Mouse (Mus musculus) ovary, postnatal 14 days (tissue): ENCODE results near the gene Chrm1.
A peak's percentile ranks its signal among the peaks of the same experiment; 100 is the strongest.
"Not testable (repeated sequence)": the region's sequence is repeated elsewhere in the genome, so short reads cannot be mapped to it uniquely, and the experiment has no call there.

ENCODE experiments used
- DNase-seq: peaks from one replicate; pipeline ENCODE4 v3.0.0; 2022; ENCODE audit warnings: low spot score

Gene Chrm1

DNA sequence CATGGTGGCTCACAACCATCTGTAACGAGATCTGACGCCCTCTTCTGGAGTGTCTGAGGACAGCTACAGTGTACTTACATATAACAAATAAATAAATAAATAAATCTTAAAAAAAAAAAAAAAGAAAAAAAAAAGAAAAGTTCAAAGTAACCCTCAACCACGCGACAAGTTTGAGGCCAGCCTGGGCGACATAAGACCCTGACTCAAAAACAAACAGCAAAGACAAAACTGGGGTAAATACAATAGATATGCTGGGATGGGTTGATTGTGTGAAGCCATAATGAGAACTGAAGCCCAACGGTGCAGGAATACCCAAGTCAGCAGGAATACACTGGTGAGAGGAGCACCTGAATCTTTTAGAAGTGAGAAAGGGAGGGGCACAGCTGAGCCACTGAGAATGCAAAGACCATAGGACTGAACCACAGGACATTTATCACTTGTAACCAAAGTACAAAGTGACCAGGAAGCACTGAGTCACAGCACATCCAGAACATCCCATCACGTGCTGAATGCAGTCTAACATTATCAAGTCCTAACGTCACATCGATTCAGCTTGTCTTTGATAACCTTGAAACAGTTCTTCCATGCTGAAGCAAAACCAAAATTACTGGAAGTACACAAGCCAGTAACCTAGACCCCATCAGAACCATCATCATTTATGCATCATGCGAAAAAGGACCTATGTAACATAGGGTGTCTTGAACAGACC, 53.3 kb downstream of the Chrm1 start:
- no peak for DNase-seq

GRCm38 (mm10) chr19:8718357-8718756, 54.8 kb downstream of the Chrm1 start:
- DNase-seq: peak; percentile 59

DNA sequence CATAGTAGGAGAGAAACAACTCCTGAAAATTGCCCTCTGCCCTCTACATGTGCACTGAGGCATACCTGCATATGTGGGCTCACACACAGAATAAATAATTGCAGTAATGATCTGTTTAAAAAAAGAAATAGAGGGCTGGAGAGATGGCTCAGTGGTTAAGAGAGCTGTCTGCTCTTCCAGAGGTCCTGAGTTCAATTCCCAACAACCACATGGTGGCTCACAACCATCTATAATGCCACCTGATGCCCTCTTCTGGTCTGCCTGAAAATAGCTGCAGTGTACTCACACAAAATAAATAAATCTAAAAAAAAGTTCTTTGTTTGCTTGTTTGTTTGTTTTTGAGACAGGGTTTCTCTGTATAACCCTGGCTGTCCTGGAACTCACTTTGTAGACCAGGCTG, 55.4 kb downstream of the Chrm1 start:
- DNase-seq: not testable (repeated sequence)

DNA sequence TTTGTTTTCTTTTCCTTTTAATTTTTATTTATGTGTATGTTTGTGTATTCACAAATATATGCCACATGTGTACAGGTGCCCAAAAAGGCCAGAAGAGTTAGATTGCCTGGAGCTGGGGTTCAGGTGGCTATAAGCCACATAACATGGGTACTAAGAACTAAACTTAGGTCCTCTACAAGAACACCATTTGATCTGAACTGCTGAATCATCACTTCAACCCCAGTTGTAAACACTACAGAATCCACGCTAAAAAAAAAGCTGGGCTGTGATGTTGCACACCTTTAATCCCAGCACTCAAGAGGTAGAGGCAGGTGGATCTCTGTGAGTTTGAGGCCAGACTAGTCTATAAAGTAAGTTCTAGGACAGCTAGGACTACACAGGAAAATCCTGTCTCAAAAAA, 57.8 kb downstream of the Chrm1 start:
- DNase-seq: no peak

DNA sequence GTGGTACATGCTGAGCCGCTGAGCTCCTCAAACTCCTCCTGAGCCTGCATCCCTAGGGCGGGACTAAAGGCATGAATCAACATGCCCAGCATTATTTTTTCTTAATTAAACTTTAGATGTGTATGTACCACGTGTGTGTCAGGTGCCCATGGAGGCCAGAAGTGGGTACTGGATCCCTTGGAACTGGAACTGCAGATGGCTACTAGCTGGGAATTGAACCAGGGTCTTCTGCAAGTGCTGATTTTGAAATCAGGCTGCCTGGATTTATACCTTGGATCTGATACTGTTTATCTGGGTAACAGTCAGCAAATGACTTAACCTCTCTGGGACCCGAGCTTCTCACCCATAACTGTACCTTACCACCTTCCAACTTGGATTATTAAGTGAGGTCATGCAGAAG, 58.4 kb downstream of the Chrm1 start:
- no peak for DNase-seq

- no peak for DNase-seq
These were observed 58.9 kb downstream of the Chrm1 start for GRCm38 (mm10) chr19:8722559-8722906.

- DNase-seq: peak; percentile 87
These were observed 59.5 kb downstream of the Chrm1 start, which contains the start of gene Slc3a2 for GRCm38 (mm10) chr19:8722907-8723573. TSS of gene Slc3a2 (minus strand) at chr19:8723369.

DNA sequence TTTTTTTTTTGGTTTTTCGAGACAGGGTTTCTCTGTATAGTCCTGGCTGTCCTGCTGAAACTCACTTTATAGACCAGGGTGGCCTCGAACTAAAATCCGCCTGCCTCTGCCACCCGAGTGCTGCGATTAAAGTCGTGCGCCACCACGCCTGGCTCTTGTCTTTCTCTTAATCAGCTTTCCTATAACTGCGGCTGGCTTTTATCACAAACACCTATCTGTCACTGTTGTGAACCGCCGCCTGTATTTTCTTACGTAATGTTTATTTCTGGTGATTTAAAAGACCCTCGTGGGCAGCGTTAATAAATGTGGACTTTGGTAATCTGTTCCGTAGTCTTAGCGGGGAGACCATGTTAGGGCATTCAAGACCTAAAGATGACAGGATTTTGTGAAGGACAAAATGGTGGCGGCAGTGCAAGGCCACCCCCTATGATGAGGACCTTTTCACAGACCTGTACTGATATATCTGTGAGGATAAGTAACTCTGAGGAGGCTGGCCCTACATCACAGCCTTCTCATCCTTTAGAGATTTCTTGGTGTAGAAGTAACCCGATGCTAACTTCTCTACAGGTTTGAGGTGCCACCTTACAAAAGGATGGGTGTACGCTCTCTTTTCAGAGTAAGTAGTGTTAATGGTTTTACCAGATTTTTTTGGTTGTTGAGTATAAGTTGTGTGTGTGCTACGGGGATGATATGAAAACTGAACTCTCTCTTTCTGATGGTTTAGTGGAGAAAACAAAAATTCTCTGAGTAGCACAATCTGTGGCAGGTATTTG, 60.2 kb downstream of the Chrm1 start:
- no peak for DNase-seq

DNA sequence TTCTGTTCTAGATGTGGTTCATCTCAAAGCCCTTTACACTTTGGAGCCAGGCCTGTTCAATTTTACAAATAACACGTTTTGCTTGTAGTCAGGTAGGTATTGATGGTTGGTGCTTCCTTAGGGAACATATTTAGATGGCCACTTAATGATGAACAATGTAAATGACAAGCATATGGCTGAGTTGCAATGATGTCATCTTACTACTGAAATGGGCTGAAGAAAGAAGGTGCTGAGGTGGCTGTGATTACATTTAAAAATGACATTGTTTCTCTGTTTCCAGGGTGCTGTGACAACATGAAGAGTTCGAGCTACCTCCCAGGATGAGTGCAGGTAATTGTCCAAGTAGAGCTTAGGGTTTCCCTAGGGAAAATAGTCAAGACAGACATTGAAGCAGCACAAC, 60.8 kb downstream of the Chrm1 start:
- DNase-seq: no peak

DNA sequence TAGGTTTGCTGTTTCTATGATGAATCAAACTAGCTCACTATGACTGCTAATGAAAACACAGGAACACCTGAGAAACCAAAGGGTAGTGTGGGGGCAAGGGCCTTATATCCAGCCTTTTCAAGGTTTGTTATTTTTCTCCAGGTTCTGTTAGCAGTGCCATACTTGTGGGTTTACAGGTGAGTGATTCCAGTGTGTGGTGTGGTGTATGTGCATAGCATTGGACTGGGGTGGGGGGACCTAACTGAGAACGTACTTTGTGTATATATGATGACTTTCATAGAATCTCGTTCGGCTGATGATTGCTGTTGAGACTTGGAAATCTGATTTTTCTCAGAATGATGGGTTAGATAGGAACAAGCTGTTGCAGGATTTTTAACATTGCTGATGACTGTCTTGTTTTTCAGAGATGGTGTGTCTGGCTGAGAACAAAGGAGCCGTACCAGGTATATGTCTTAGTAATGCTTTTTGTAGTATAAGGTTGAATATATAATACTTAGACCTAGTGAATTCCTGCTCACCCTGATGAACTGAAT, 61.6 kb downstream of the Chrm1 start:
- no peak for DNase-seq

GRCm38 (mm10) chr19:8726609-8727390, 63.2 kb downstream of the Chrm1 start:
- no peak for DNase-seq

DNA sequence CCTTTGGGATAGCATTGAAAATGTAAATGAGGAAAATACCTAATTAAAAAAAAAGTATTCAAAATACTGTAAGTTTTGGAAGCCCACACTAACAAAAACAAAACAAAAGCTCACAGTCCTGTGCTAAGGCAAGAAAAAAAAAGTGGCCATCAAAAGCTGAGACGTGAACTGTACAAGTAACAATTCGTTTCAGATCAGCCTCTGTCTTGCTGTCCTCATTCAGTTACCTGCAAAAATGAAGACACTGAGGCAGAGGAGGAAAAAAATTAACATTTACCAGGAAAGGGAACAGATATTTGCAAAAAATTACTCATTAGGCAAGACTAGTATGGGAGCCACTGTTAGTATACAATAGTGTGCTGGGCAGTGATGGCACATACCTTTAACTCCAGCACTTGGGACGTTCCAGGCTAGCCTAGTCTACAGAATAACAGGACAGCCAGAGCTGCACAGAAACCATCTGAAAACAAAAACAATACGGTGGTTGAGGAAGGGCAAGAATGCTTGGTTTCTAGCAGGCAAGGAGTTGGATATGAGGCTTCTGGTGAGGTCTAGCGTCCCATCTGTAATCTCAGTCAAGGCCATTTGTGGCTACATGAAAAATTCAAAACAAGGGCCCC, 64.0 kb downstream of the Chrm1 start:
- no peak for DNase-seq

- not testable (repeated sequence) for DNase-seq
These were observed 64.9 kb downstream of the Chrm1 start for GRCm38 (mm10) chr19:8728335-8729099.
